7 mouse cellular contexts compared by ENCODE assay signal in genomic region chr11:94159066-94159880, GRCm38 (mm10). TPM values are rescaled to one million over a fixed set of nuclear protein-coding genes. Genes with fewer than 3 reads are reported as not detected.
DNase-seq lines count a peak whose midpoint lies in the region; ATAC-seq and TF ChIP-seq lines count a peak whose summit lies in the region.

No protein-coding gene starts in this region.

- no peak overlapping the region for H3K4me2 ChIP-seq in heart, embryonic 16.5 days (ENCODE audit: low read depth, low read length)
- no peak overlapping the region for H3K4me2 ChIP-seq in limb, embryonic 11.5 days (ENCODE audit: low read depth, severe bottlenecking)

- peaks cover 30% of the 10 kb centered on the region for H3K4me1 ChIP-seq in heart, embryonic 16.5 days (ENCODE audit: control insufficient read depth, insufficient read depth, low read length)
- H3K4me1 ChIP-seq in limb, embryonic 11.5 days (ENCODE audit: control insufficient read depth, insufficient read depth, low read length): peaks cover 26% of the 10 kb centered on the region
- peaks cover 41% of the 10 kb centered on the region for H3K4me1 ChIP-seq in olfactory bulb, adult 2 months (ENCODE audit: control insufficient read depth, insufficient read depth, low read length)

- no peak overlapping the region for H3K4me3 ChIP-seq in heart, embryonic 16.5 days (ENCODE audit: low read length)
- no peak overlapping the region for H3K4me3 ChIP-seq in limb, embryonic 11.5 days (ENCODE audit: low read depth, low read length)
- no peak overlapping the region for H3K4me3 ChIP-seq in olfactory bulb, adult 2 months (ENCODE audit: insufficient read depth, low read depth, low read length)

- ATAC-seq in heart, embryonic 16.5 days (replicated peaks; ENCODE audit: extremely low read depth, insufficient read depth, low FRiP score): no peak
- no peak for ATAC-seq in limb, embryonic 11.5 days (ENCODE audit: insufficient number of reproducible peaks, low FRiP score, low TSS enrichment, low read depth)

- 0 out of 2 replicates have a peak overlapping the region, but pooled peaks have one; percentile 22 for H3K9ac ChIP-seq in heart, embryonic 16.5 days (ENCODE audit: low read length)
- peak overlapping the region; percentile 14; the same call in 1 of the 2 replicates for H3K9ac ChIP-seq in limb, embryonic 11.5 days (ENCODE audit: low read length)

- no peak for TF ChIP-seq CTCF in olfactory bulb, adult 2 months (IDR thresholded peaks at IDR 0.05; ENCODE audit: insufficient read depth, low read depth, low read length)

- no peaks in the 10 kb centered on the region for H3K36me3 ChIP-seq in heart, embryonic 16.5 days (ENCODE audit: control insufficient read depth, insufficient read depth)
- H3K36me3 ChIP-seq in limb, embryonic 11.5 days (ENCODE audit: control insufficient read depth, insufficient read depth, low read length): no peaks in the 10 kb centered on the region

- DNase-seq in 3134 (ENCODE audit: extremely low read depth, insufficient read length, low spot score) (peak; percentile 74), 3T3-L1 (ENCODE audit: low read depth, low spot score) (peak; percentile 72)
- peak; percentile 57 to 72 for DNase-seq in cerebellum, postnatal 25 days
- DNase-seq in limb, embryonic 11.5 days (ENCODE audit: low spot score): no peak
- no peak for DNase-seq in spleen, postnatal 10 days (ENCODE audit: low spot score in 2 of 2)

- peak overlapping the region; percentile 81 for H3K27ac ChIP-seq in heart, embryonic 16.5 days (ENCODE audit: low read length)
- peak overlapping the region; percentile 61; the same call in 1 of the 2 replicates for H3K27ac ChIP-seq in limb, embryonic 11.5 days (replicated peaks; ENCODE audit: low read depth, low read length)
- peak overlapping the region; percentile 100 for H3K27ac ChIP-seq in olfactory bulb, adult 2 months (ENCODE audit: insufficient read depth, low read depth, low read length)

- no peaks in the 10 kb centered on the region for H3K9me3 ChIP-seq in heart, embryonic 16.5 days (replicated peaks; ENCODE audit: control insufficient read depth, low read length)
- H3K9me3 ChIP-seq in limb, embryonic 11.5 days (ENCODE audit: control insufficient read depth, low read length): no peaks in the 10 kb centered on the region

- 61% methylated on average over 14 of the region's 14 CpGs for whole genome bisulfite sequencing in heart, embryonic 16.5 days
- WGBS in limb, embryonic 11.5 days: 63% methylated on average over 14 of the region's 14 CpGs
- WGBS in olfactory bulb, adult 2 months: 39% methylated on average over 14 of the region's 14 CpGs

- no peak for TF ChIP-seq POLR2A in olfactory bulb, adult 2 months (IDR thresholded peaks at IDR 0.05; ENCODE audit: insufficient read depth, low read depth, low read length)

- H3K27me3 ChIP-seq in heart, embryonic 16.5 days (ENCODE audit: control insufficient read depth, insufficient read depth, low read length): no peaks in the 10 kb centered on the region
- no peaks in the 10 kb centered on the region for H3K27me3 ChIP-seq in limb, embryonic 11.5 days (ENCODE audit: control insufficient read depth, insufficient read depth, low read length)

RNA-seq across cellular contexts. Expression of gene Tob1, which starts 52.0 kb away (rescaled TPM):
- 35.7 and 41.2 TPM in 2 replicates for polyA plus RNA-seq in heart, embryonic 16.5 days (2015; fragmentation: Nextera tagmentation; extraction: Ambion mirVana)
- polyA plus RNA-seq in limb, embryonic 11.5 days (2014; fragmentation: Nextera tagmentation; extraction: Ambion mirVana): 28.9 and 31.8 TPM in 2 replicates
- polyA plus RNA-seq in olfactory bulb, adult 2 months (2012; ENCODE audit: insufficient read depth, insufficient read length, low replicate concordance, missing spikeins): not detected in 2 replicates

Comparison
In these comparisons a context has a peak if more than half of its experiments do, and no peak if none do; other contexts are left out.
1. DNase-seq: peak in 3134 (single experiment), 3T3-L1 (single experiment) and cerebellum, postnatal 25 days (2 of 2); none in limb, embryonic 11.5 days (single experiment) and spleen, postnatal 10 days (0 of 2).
2. Peak in every context shown above with its lines, with median percentiles within 50 percentile points of each other: H3K27ac ChIP-seq.